Mouse (Mus musculus) central nervous system, embryonic 14 days (tissue): ENCODE data around the gene Slc15a4. TPM values are rescaled to one million over a fixed set of nuclear protein-coding genes. Genes with fewer than 3 reads are reported as not detected.

Experiments used
- polyA plus RNA-seq: library from polyadenylated mRNA; depleted of rRNA; stranded (reverse); fragments of >200 nt; gene quantifications from 2 replicates; pipeline ENCODE4 v1.2.3, GENCODE M21; 2012; rRNA removed

The Slc15a4 gene
- polyA plus RNA-seq: 20.9 and 22.5 TPM in 2 replicates

DNA sequence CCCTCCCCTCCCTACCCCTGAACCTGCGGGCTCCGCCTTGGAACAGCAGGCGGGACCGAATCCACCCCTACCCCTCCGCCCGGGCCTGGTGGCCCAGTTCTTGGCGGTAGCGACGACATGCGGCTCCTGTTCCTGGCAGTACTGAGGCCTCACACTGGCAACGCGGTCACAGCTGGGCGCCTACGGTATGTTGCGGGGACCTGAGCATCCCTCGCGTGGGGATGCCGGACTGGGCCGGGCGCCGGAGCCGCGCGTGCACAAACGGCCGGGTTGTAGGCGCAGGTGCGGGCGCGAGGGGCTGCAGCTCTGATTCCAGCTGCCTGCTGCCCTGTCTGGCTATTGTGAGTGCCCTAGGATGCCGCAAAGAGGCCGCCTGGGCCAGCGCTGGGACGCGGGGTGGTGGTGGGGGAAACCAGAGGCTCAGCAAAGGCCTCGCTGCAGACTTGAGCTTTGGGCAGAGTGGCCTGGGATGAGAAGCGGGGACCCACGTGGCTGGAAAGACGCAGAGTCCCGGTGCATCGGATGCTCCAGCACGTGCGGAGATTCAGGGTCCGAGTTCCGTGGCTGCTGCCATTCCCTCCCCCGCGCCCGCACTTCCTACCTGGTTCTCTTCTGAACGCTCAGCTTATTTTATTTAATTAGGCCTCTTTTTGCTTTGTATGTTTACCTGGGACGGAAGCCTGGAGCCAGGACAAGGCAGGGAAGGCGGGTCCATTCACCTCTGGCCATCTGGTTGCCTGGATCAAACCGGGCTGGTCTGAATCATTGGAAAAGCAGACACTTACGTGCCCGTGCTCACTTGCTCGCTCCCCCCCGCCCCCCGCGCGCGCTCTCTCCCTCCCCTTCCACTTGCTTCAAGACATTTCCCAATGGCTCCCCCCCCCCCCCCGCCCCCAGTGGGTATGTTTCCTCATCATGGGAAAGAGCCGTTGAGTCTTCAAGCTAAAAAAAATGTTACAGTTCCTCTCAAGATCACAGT lies at the start of gene Slc15a4, which contains the start of gene Glt1d1:
Slc15a4 (minus strand) TSS at position 731 of the 979 bp plus-strand sequence.
Glt1d1 (plus strand) TSS at position 96 of the 979 bp plus-strand sequence.

Other genes with a start within 250 kb of the Slc15a4 start
- 4.5 and 4.8 TPM in 2 replicates for gene Glt1d1, start 635 bp downstream of the Slc15a4 start, polyA plus RNA-seq